Mouse (Mus musculus): ENCODE measurements around the gene Gss. TPM values are rescaled to one million over a fixed set of nuclear protein-coding genes. Genes with fewer than 3 reads are reported as not detected.
A peak's percentile ranks its signal among the peaks of the same experiment; 100 is the strongest.

Gss gene
- total and polyA plus RNA-seq, 2 experiments from 2014 or later = 24.8 to 52.3 TPM

- DNase-seq (ENCODE audit: low spot score) (peak; percentile 51), ATAC-seq (ENCODE audit: insufficient read depth, low read depth) (peak; percentile 62)
- Histone ChIP-seq H3K9ac (replicated peaks; ENCODE audit: low read depth, low read length) (no peak overlapping the region), H3K9me3 (replicated peaks; ENCODE audit: control insufficient read depth, low read length) (no peaks in the 10 kb centered on the region), H3K27ac (ENCODE audit: low read depth) (no peak overlapping the region), H3K4me1 (ENCODE audit: control insufficient read depth, insufficient read depth) (no peaks in the 10 kb centered on the region), H3K27me3 (ENCODE audit: control insufficient read depth, insufficient read depth, low read length) (no peaks in the 10 kb centered on the region), H3K4me2 (ENCODE audit: low read depth, low read length) (no peak overlapping the region), H3K36me3 (replicated peaks; ENCODE audit: control insufficient read depth, insufficient read depth, low read length) (peaks cover 4% of the 10 kb centered on the region; the same call in 1 of the 2 replicates), H3K4me3 (ENCODE audit: low read depth, low read length) (no peak overlapping the region)
- 50% methylated on average over 5 of the region's 5 CpGs for WGBS
- TF ChIP-seq EP300 (IDR thresholded peaks at IDR 0.05; ENCODE audit: low read depth) = no peak
- peak; percentile 91 for TF ChIP-seq CTCF (IDR thresholded peaks at IDR 0.05; ENCODE audit: low read depth)
These were observed 8.6 kb downstream of the Gss start for GRCm38 (mm10) chr2:155583927-155584530.

- TF ChIP-seq EP300 (IDR thresholded peaks at IDR 0.05; ENCODE audit: low read depth) (no peak), CTCF (IDR thresholded peaks at IDR 0.05; ENCODE audit: low read depth) (no peak)
- no peak for ATAC-seq (ENCODE audit: insufficient read depth, low read depth)
- DNase-seq (ENCODE audit: low spot score) = no peak
- H3K9ac ChIP-seq (replicated peaks; ENCODE audit: low read depth, low read length) = no peak overlapping the region
- no peaks in the 10 kb centered on the region for H3K4me1 ChIP-seq (ENCODE audit: control insufficient read depth, insufficient read depth)
- 83% methylated on average over 5 of the region's 5 CpGs for WGBS
- no peak overlapping the region for H3K4me2 ChIP-seq (ENCODE audit: low read depth, low read length)
- no peaks in the 10 kb centered on the region for H3K27me3 ChIP-seq (ENCODE audit: control insufficient read depth, insufficient read depth, low read length)
- H3K27ac ChIP-seq (ENCODE audit: low read depth) = no peak overlapping the region
- no peaks in the 10 kb centered on the region for H3K9me3 ChIP-seq (replicated peaks; ENCODE audit: control insufficient read depth, low read length)
- H3K4me3 ChIP-seq (ENCODE audit: low read depth, low read length) = no peak overlapping the region
- peaks cover 8% of the 10 kb centered on the region; the same call in 1 of the 2 replicates for H3K36me3 ChIP-seq (replicated peaks; ENCODE audit: control insufficient read depth, insufficient read depth, low read length)
These were observed 9.6 kb downstream of the Gss start for GRCm38 (mm10) chr2:155582996-155583395.

- ATAC-seq (ENCODE audit: insufficient read depth, low read depth) (no peak), DNase-seq (ENCODE audit: low spot score) (no peak)
- Histone ChIP-seq H3K4me3 (ENCODE audit: low read depth, low read length) (no peak overlapping the region), H3K9ac (replicated peaks; ENCODE audit: low read depth, low read length) (no peak overlapping the region), H3K27ac (ENCODE audit: low read depth) (no peak overlapping the region), H3K27me3 (ENCODE audit: control insufficient read depth, insufficient read depth, low read length) (no peaks in the 10 kb centered on the region), H3K4me1 (ENCODE audit: control insufficient read depth, insufficient read depth) (no peaks in the 10 kb centered on the region), H3K36me3 (replicated peaks; ENCODE audit: control insufficient read depth, insufficient read depth, low read length) (peaks cover 8% of the 10 kb centered on the region; the same call in 1 of the 2 replicates), H3K4me2 (ENCODE audit: low read depth, low read length) (no peak overlapping the region), H3K9me3 (replicated peaks; ENCODE audit: control insufficient read depth, low read length) (no peaks in the 10 kb centered on the region)
- TF ChIP-seq EP300 (IDR thresholded peaks at IDR 0.05; ENCODE audit: low read depth) (no peak), CTCF (IDR thresholded peaks at IDR 0.05; ENCODE audit: low read depth) (no peak)
- WGBS = 71% methylated on average over 4 of the region's 4 CpGs
These were observed 10.1 kb downstream of the Gss start for GRCm38 (mm10) chr2:155582384-155582995.

DNA sequence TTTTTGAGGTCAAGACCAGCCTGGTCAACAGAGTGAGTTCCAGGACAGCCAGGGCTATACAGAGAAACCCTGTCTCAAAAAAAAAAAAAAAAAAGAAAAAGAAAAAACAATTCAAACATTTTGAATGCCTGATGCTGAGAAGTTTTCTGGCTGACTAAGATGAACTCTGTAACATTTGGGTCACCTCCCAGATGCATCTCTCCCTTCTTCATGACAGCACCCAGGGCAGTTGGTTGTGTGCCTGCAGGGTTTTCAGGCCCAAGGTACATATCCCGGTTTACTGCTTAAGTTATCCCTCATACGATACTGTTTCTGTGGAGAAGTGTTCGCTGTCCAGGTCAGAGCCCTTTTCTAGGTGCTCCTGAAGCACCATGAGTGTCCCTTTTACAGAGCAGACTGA is 12.3 kb downstream of the Gss start:
- Histone ChIP-seq H3K9me3 (replicated peaks; ENCODE audit: control insufficient read depth, low read length) (no peaks in the 10 kb centered on the region), H3K36me3 (replicated peaks; ENCODE audit: control insufficient read depth, insufficient read depth, low read length) (peaks cover 22% of the 10 kb centered on the region; the same call in 1 of the 2 replicates), H3K27ac (ENCODE audit: low read depth) (no peak overlapping the region), H3K9ac (replicated peaks; ENCODE audit: low read depth, low read length) (no peak overlapping the region), H3K27me3 (ENCODE audit: control insufficient read depth, insufficient read depth, low read length) (no peaks in the 10 kb centered on the region), H3K4me2 (ENCODE audit: low read depth, low read length) (no peak overlapping the region), H3K4me3 (ENCODE audit: low read depth, low read length) (no peak overlapping the region), H3K4me1 (ENCODE audit: control insufficient read depth, insufficient read depth) (no peaks in the 10 kb centered on the region)
- ATAC-seq (ENCODE audit: insufficient read depth, low read depth) = no peak
- TF ChIP-seq EP300 (IDR thresholded peaks at IDR 0.05; ENCODE audit: low read depth) (no peak), CTCF (IDR thresholded peaks at IDR 0.05; ENCODE audit: low read depth) (no peak)
- DNase-seq (ENCODE audit: low spot score) = no peak
- 87% methylated on average over 3 of the region's 3 CpGs for WGBS

DNA sequence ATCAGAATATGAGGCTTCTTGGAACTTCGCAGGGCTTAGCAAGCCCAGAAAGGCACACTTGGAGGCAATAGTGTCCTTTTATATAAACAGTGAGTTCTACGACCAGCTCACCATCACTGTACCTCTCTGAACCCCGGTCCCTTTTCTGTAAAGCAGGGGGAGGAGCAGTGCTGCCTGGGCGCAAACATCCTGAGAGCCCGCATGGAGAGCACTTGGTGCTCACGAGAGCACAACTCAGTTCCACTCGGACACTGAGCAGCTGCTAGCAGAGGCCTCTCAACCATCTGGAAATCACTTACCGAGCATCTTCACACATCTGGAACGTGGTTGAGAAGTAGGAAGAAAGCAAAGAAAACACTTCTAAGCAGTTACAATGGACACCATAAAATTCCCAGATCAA is 16.0 kb downstream of the Gss start:
- Histone ChIP-seq H3K4me2 (ENCODE audit: low read depth, low read length) (no peak overlapping the region), H3K36me3 (replicated peaks; ENCODE audit: control insufficient read depth, insufficient read depth, low read length) (peaks cover 24% of the 10 kb centered on the region), H3K4me3 (ENCODE audit: low read depth, low read length) (no peak overlapping the region), H3K27ac (ENCODE audit: low read depth) (no peak overlapping the region), H3K9ac (replicated peaks; ENCODE audit: low read depth, low read length) (no peak overlapping the region), H3K9me3 (replicated peaks; ENCODE audit: control insufficient read depth, low read length) (no peaks in the 10 kb centered on the region), H3K4me1 (ENCODE audit: control insufficient read depth, insufficient read depth) (no peaks in the 10 kb centered on the region), H3K27me3 (ENCODE audit: control insufficient read depth, insufficient read depth, low read length) (no peaks in the 10 kb centered on the region)
- 89% methylated on average over 9 of the region's 9 CpGs for WGBS
- ATAC-seq (ENCODE audit: insufficient read depth, low read depth) (no peak), DNase-seq (ENCODE audit: low spot score) (no peak)
- TF ChIP-seq EP300 (IDR thresholded peaks at IDR 0.05; ENCODE audit: low read depth) (no peak), CTCF (IDR thresholded peaks at IDR 0.05; ENCODE audit: low read depth) (no peak)
